Mouse (Mus musculus) gonadal fat pad, adult 2 months (tissue): ENCODE results near the gene Hectd4. TPM values are rescaled to one million over a fixed set of nuclear protein-coding genes. Genes with fewer than 3 reads are reported as not detected.
"Not testable (repeated sequence)": the region's sequence is repeated elsewhere in the genome, so short reads cannot be mapped to it uniquely, and the experiment has no call there.

Experiments used
- DNase-seq: peaks from one replicate; pipeline ENCODE4 v3.0.0-alpha.2; 2012; ENCODE audit warnings: low read depth
- polyA plus RNA-seq: library from polyadenylated mRNA; depleted of rRNA; stranded (reverse); fragments of >200 nt; gene quantifications from 2 replicates; pipeline ENCODE4 v1.2.3, GENCODE M21; 2012

Hectd4 gene
- polyA plus RNA-seq, 1 experiment = 13.0 TPM

DNA sequence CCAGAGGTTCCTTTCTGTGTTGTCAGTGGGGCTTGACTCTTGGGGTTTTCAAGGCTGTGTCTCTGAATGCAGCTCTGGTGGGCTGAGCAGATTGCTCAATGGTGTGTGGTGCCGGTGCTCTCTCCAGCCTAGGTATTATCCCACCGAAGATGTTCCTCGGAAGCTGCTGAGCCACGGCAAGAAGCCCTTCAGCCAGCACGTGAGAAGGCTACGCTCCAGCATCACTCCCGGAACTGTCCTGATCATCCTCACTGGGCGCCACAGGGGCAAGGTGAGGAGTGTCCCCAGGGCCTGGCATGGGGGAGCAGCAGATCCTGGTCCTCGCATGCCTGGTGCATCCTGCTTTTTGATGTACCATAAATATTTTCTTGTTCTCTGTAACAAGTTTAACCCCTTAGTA is 13.5 kb upstream of the Hectd4 start:
- DNase-seq = no peak

DNA sequence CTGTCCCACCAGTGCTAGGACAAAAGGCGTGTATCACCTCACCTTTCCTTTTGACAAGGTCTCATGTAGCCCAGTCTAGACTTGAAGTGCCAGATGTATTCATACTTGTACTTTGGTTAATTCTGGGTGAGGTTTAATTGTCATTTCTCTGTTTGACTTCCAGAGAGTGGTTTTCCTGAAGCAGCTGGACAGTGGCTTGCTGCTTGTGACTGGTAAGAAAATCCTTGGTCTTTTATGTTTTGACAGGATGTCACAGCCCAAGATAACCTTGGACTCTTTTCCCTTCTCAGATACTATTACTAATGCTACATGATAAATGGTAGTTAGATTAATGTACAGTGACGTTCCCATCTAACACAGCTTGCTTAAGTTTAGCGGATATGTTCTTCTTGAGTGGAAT is 13.0 kb upstream of the Hectd4 start:
- DNase-seq = no peak

DNA sequence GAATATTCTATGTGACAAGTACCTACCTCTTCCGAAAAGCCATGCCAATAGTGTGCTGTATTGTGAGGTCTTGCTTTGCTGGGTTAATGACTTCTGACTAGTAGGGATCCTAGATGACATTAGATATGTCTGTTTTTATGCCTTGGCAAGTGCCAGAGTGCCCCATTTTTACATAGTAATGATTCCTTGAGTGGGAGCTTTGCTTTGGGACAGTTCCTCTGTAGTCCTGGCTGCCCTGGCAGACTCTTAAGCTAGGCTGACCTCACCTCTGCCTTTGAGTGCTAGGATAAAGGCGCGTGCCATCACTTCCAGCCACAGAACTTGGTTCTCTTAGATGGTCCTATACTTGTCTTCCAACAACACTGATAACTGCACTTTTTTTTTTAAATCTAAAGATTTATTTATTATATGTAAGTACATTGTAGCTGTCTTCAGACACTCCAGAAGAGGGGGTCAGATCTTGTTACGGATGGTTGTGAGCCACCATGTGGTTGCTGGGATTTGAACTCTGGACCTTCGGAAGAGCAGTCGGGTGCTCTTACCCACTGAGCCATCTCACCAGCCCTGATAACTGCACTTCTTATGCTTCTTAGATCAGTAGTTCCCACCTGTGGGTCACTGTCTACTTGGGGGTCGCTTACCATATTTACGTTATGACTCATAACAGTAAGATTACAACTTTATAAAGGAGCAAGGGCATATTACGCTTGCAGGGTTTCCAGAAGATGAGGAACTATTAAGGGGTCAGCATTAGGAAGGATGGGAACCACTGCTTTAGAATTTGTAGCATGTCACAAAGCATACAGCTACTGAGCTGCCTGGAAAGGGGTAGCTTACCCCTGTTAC is 10.0 kb upstream of the Hectd4 start:
- DNase-seq = no peak

DNA sequence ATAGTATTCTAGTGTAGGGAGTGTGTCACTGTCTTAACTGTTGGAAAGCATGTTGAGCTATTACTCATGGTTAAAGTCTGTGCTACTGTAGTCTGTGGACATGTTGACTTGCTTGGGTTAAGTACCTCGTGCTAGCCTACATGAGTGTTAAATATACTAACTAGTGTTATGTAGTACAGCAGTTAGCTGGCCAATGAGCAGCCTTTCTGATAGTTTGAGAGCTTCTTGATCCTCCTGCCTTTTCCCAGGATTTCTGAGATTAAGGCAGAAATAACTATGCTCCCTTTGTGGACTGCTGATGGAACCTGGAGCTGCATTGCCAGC is 9.5 kb upstream of the Hectd4 start:
- no peak for DNase-seq

DNA sequence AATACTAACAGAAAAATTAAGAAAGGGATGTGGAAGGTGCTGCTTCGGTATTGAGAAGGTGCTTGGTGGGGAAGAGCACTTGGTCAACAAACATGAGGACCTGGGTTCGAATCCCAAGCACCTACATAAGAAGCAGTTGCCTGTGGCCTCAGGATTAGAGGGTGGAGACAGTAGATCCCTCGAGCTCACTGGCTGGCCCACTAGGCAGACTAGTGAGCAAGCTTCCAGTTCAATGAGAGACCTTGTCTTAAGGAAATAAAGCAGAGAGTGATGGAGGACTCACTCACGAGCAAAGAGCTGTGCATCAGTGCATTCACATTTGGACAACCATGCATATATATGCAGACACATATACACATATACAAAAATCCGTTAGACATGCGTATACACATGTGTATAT is 7.9 kb upstream of the Hectd4 start:
- DNase-seq = no peak

DNA sequence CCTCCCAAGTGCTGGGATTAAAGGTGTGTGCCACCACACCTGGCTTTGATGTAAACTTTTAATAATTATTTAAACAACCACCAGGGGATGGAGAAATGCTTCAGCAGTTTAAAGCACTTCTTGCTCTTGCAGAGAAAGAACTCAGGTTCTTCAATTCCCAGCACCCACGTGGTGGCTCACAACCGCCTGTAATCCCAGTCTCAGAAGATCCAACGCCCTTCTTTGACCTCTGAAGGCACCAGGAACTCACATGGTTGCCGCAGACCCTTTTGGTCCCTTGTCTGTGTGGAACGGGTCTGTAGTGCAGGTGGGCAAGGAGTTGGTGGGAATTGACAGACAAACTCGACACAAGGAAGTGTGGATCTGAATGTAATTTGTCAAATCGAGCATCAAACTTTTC is 5.3 kb upstream of the Hectd4 start:
- no peak for DNase-seq

DNA sequence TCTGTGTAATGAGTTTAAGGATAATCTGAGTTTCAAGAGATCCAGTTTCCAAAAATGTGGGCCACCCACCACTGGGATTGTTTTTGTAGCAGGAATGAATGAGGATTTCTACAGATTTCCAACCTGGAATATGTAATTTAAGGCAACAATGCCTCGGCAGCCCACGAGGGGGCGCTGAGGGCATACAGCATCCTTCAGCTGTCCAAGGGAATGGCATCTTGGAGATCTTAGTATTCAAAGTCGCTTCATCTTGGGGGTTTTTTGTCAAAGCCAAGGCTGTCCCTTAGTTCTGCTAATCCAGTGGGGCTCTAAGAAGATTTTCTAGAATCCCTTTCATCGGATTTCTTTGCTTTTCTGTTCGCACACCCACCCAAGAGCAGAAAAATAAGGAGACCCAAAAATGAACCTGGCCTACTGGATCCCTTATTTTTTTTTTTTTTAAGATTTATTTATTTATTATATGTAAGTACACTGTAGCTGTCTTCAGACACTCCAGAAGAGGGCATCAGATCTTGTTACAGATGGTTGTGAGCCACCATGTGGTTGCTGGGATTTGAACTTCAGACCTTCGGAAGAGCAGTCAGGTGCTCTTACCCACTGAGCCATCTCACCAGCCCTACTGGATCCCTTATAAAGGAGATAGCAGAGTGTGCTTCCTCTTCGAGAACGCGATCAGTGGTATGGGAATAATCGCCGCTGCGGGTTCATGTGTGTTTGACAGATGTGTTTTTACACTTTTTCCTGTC is 4.5 kb upstream of the Hectd4 start:
- no peak for DNase-seq

DNA sequence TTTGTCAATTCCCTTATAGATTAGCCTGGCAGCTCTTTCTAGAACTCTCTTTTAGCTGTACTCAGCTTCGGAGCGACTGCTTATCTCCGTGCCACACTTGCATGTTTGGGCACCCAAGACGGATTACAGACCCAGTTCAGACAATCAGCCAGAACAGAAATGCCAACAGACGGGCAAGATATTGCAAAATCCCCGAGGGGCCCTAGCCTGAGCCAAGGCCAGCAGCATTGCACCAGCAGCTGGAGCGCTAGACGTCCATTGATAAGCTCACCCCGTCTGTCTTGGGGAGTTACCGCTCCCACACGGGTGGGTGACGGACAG is 3.9 kb upstream of the Hectd4 start:
- no peak for DNase-seq

DNA sequence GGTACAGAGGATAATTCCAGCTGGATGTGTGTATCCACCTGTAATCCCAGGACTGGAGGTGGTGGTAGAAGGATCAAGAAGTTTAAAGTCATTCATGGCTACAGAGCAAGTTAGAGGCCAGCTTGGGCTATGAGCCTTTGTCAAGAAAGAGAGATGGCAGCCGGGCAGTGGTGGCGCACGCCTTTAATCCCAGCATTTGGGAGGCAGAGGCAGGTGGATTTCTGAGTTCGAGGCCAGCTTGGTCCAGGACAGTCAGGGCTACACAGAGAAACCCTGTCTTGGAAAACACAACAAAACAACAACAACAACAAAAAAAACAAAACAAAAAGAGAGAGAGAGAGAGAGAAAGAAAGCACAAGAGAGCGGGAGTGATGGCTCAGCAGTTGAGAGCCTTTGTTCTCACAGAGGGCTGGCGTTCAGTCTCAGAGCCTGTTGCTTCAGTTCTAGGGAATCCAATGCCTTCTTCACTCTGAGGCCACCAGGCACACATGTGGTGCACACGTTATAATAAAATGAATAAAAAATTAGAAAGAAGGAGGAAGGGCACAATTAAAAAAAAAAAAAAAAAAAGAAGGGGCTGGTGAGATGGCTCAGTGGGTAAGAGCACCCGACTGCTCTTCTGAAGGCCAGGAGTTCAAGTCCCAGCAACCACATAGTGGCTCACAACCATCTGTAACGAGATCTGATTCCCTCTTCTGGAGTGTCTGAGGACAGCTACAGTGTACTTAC is 3.3 kb upstream of the Hectd4 start:
- DNase-seq = not testable (repeated sequence)

DNA sequence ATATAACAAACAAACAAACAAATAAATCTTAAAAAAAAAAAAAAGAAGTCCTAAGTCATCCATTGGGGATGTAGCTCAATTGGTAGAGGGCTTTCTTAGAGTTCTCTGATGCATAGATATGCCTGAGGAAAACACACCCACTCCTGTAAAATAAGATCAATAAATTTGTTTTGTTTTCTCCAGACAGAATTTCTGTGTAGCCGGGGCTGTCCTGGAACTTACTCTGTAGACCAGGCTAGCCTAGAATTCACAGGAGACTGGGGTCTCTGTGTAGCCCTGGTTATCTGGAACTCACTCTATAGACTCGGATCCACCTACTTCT is 2.7 kb upstream of the Hectd4 start:
- no peak for DNase-seq

DNA sequence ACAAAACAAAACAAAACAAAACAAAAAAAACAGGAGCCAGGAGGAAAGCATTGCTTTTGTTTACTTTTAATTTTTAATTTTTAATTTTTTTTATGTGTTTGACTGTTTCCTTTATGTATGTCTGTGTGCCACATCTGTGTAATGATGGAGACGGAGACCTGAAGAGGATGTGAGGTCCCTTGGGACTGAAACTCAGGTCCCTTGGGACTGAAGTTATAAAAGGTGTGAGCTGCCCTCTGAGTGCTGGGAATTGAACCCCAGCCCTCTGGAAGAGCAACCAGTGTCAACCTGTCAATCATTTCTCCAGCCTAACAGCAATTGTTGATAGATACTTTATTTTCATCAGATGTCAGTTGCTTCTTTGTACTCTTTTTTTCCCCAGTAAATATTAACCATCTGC is 829 bp upstream of the Hectd4 start:
- DNase-seq = no peak

DNA sequence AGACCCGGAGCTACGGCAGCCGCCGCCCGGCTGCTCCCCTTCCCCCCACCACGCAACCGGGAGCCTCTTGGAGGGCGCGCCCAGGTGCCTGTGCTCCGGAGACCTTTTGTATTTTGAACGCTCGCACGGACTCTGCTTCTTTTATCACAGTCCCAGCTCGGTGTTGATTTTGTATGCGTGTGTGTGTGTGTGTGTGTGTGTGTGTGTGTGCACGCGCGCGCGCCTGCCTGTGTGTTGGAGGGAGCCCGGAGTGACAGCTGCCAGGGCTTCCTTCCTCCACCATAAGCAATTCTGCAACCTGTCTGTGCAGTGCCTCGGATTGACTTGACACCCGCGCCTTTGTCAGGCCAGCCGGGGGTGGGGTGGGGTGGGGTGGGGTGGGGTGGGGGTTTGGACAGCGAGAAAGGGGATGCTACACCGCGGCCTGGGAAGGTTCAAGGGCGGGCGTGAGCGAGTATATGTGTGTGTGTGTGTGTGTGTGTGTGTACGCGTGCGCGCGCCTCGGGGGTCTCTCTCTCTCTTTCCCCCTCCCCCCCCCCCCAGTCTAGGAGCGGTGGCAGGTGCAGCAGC is 798 bp downstream of the Hectd4 start:
- no peak for DNase-seq

DNA sequence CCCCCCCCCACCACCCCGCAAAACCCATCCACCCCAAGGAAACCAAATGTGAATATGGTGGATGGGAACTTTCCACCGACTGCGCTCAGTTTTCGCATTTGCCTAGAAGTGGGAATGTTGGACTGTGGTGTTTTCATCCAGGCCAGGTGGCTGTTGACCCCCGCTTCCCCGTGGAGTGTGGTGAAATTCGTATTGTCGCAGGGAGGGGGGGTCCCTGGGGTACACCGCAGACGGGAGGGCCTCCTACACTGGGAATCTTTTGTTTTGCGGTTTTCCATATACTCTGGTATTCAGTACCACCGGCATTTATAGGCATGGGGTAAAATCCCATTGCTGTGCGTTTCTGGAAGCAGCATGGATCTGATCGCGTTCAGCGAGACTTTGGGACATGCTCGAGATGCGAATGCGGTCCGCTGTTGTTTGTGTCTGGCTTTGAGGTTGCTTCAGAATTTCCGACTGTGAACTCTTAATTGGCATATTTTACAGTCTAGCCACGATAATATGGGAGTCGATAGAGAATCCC is 1.4 kb downstream of the Hectd4 start:
- DNase-seq = no peak

DNA sequence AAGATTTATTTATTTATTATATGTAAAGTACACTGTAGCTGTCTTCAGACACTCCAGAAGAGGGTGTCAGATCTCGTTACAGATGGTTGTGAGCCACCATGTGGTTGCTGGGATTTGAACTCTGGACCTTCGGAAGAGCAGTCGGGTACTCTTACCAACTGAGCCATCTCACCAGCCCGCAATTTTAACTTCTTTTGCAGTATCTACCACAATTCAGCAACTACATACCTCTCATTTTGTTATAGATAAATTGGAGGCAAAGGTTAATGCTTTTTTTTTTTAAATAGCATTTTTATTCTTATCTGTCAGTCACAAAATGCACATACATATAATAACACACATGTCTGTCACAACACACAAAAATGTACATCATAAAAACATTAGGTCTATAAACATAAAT is 4.0 kb downstream of the Hectd4 start:
- DNase-seq = not testable (repeated sequence)

DNA sequence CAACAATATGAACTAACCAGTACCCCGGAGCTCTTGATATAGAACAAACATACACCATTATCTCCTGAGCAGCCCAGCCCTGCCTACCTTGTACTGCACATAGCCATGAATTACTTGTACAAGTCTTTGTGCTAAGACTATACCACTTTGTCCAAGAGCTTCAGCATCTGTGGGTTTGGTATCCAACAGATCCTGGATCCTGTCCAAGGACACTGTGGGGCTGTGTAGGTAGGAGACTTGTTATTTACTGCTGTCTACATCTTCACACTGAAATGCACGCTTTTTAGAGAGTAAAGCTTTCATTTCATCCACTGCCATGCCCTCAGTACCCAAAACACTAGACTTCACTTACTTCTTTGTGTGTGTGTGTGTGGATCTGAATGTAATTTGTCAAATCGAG is 4.8 kb downstream of the Hectd4 start:
- DNase-seq = no peak

DNA sequence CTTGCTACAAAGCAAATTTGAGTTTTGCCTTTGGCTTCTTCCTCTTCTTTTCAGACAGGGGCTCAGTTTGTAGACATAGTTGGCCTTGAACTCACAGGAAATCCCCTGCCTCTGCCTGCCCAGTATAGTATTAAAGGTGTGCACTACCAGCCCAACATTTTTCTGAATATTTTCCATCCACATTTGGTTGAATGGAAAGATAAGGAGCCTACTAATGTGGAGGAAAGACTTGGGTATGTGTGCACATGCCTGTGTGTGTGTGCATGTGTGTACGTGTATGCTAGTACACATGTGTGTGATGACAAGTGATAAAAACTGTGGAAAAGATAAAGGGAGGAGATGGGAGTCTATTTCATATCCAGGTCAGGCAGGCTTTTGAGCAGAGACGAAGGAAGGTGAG is 5.8 kb downstream of the Hectd4 start:
- DNase-seq = no peak

DNA sequence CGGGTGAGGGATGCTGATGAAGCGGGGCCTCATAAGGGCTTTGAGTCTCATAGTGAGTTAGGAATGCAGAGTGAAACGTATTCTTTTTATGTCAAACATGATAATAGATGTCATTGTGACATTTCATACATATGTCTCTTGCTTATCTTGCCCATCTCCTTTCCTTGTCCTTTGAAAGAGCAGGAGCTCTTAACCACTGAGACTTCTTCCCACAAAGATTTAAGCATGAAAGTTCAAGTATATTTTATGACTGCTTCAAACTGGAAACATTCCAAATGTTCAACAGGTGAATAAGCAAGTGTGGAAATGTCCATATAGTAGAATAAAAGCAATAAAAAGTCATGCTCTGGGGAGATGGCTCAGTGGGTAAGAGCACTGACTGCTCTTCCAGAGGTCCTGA is 6.4 kb downstream of the Hectd4 start:
- DNase-seq = peak; percentile 52

DNA sequence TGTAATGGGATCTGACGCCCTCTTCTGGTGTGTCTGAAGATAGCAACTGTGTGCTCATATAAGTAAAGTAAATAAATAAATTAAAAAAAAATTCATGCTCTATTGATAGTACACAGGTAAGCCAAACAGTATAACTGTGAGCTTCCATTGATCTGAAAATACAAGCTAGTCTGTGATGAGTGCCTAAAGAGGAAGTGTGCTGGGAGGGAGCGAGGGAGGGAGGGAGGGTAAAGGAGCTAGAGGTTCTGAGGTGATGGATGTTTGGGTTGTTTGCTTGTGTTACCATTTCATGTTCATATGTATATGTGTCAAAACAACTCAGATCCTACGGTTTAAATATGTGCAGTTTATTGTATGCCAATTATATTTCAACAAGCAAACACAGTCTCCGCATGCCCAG is 6.8 kb downstream of the Hectd4 start:
- no peak for DNase-seq

DNA sequence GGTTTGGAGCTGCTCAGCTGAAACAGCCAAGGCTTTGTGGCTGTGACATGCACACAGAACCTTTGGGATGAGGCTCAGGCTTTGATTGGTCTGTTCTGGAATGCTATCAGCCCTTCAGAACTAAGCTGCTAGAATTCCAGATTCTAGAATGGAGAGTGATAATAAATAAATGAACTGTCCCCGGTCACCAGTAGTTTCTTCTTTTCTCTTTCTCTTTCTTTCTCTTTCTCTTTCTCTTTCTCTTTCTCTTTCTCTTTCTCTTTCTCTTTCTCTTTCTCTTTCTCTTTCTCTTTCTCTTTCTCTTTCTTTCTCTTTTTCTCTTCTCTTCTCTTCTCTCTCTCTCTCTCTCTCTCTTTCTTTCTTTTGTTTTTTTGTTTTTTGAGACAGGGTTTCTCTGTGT is 7.3 kb downstream of the Hectd4 start:
- DNase-seq = not testable (repeated sequence)

DNA sequence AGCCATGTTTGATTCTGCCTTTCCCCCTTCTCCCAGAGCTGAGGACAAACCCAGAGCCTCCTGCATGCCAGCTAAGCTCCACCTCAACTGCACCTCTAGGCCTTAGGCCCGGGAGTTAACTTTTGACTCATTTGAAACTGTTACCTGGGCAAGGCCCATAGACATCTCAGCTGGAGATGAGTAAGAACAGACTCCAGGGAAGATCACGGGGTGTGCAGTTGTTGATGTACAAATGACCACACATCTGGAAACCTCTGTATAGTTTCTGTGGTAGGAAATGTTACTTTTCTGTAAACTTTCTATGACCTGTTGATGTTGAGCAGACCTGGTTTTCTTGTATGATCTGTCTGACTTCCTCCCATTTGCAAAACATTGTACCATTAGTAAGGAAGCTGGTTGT is 9.2 kb downstream of the Hectd4 start:
- no peak for DNase-seq

DNA sequence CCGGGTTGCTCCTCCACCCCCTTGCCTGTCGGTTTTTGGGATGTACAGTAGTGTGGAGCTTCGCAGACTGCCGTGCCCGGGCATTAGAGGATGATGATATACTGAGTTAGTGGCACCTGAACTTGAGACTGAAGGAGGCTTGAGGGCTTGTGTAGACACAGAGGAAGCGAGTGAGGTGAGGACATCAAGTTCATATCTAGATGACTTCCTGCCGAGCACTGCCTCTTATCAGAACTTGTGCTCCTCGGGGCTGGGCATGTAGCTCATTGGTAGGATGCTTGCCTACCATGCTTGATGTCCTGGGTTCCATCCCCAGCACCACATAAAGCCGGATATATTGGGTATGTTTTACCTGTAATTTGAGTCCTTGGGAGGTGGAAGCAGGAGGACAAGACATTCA is 10.8 kb downstream of the Hectd4 start:
- DNase-seq = no peak

DNA sequence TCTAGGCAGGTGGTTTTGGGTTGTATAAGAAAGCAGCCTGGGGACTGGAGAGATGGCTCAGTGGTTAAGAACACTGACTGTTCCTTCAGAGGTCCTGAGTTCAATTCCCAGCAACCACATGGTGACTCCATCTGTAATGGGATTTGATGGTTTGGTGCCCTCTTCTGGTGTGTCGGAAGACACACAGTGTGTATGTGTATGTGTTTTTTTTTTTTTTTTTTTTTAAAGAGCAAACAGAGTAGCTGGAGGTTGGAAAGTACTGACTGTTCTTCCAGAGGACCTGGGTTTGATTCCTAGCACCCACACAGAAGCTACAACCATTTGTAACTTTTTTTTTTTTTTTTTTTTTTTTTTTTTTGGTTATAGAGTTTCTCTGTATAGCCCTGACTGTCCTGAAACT is 12.8 kb downstream of the Hectd4 start:
- no peak for DNase-seq

DNA sequence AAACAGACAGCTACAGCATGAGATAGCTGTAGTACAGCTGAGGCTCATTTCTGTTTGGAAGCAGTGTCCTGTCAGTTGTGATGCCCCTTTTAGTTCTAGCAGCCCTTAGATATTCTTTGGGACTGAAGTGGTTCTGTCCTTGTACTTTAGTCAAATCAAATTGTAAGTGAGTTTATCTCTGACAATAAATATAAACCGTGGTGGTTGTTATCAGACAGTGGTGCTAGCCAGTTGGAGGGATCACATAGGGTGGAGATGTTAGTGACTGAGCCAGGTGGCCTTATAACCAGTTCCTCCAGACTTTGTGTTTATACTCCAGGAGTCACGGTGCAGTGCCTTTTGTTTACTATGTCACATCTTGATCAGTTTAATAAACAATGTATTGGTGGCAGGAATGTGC is 13.7 kb downstream of the Hectd4 start:
- DNase-seq = no peak
